Mouse (Mus musculus) embryonic facial prominence, embryonic 10.5 days (tissue): Measurements from ENCODE around the gene Rfx5. TPM values are rescaled to one million over a fixed set of nuclear protein-coding genes. Genes with fewer than 3 reads are reported as not detected.
"Not testable (repeated sequence)": the region's sequence is repeated elsewhere in the genome, so short reads cannot be mapped to it uniquely, and the experiment has no call there.

Source experiments
- DNase-seq: peaks from one replicate; pipeline ENCODE4 v3.0.0-alpha.2; 2017; ENCODE audit warnings: low spot score
- H3K27ac ChIP-seq: fragments of 300-500 bp; sonication (generic); replicated peaks from 2 replicates; pipeline ENCODE4 v1.5.1; 2016; ENCODE audit warnings: mild to moderate bottlenecking
- H3K27me3 ChIP-seq: fragments of 300-500 bp; sonication (generic); replicated peaks from 2 replicates; pipeline ENCODE4 v1.6.1; 2016; ENCODE audit warnings: low read depth, mild to moderate bottlenecking; ENCODE audit not compliant: poor library complexity, severe bottlenecking
- H3K36me3 ChIP-seq: fragments of 300-500 bp; sonication (generic); replicated peaks from 2 replicates; pipeline ENCODE4 v1.6.1; 2016; ENCODE audit warnings: mild to moderate bottlenecking, moderate library complexity
- H3K4me1 ChIP-seq: fragments of 300-500 bp; sonication (generic); 2 replicates; pipeline ENCODE4 v1.6.1; 2016
- H3K4me3 ChIP-seq: fragments of 300-500 bp; sonication (generic); 2 replicates; pipeline ENCODE4 v1.5.1; 2016; ENCODE audit warnings: mild to moderate bottlenecking, moderate library complexity
- H3K9me3 ChIP-seq: fragments of 300-500 bp; sonication (generic); 2 replicates; pipeline ENCODE4 v1.6.1; 2016; ENCODE audit warnings: mild to moderate bottlenecking
- WGBS: fragments of 180-500 bp; shearing (Covaris S2); methylation state at CpG from one replicate; pipeline ENCODE4 v1.1.7; 2016; 5-methylcytosine and 5-hydroxymethylcytosine counted together
- polyA plus RNA-seq: library from polyadenylated mRNA; unstranded; fragments of >200 nt; fragmentation: Nextera tagmentation; extraction: Ambion mirVana; gene quantifications from 2 replicates; pipeline ENCODE4 v1.2.1, GENCODE M21; 2016

Gene Rfx5
- polyA plus RNA-seq, 1 experiment from 2014 or later: 7.0 TPM

GRCm38 (mm10) chr3:94943706-94944105 is 10.2 kb upstream of the Rfx5 start:
- not testable (repeated sequence) for H3K27me3 ChIP-seq, H3K36me3 ChIP-seq, H3K4me1 ChIP-seq, DNase-seq, H3K27ac ChIP-seq, H3K9me3 ChIP-seq, H3K4me3 ChIP-seq
- WGBS: 27% methylated on average over 4 of the region's 4 CpGs

- no peak for DNase-seq
- WGBS: 71% methylated on average over 3 of the region's 3 CpGs
- Histone ChIP-seq H3K4me3 (no peak overlapping the region), H3K27ac (no peak overlapping the region), H3K9me3 (no peaks in the 10 kb centered on the region), H3K4me1 (peaks cover 8% of the 10 kb centered on the region; the same call in 1 of the 2 replicates), H3K27me3 (no peaks in the 10 kb centered on the region), H3K36me3 (no peaks in the 10 kb centered on the region)
These were observed 5.7 kb upstream of the Rfx5 start for GRCm38 (mm10) chr3:94948066-94948614.

- WGBS: 83% methylated on average over 3 of the region's 3 CpGs
These were observed 4.2 kb upstream of the Rfx5 start for GRCm38 (mm10) chr3:94949645-94950044.

GRCm38 (mm10) chr3:94952806-94953205 is 1.1 kb upstream of the Rfx5 start:
- H3K4me1 ChIP-seq: peaks cover 22% of the 10 kb centered on the region
- H3K9me3 ChIP-seq: no peaks in the 10 kb centered on the region
- H3K27me3 ChIP-seq: no peaks in the 10 kb centered on the region
- 65% methylated on average over 5 of the region's 5 CpGs for WGBS
- DNase-seq: no peak
- peak overlapping the region; percentile 97 for H3K27ac ChIP-seq
- peak overlapping the region; percentile 83 for H3K4me3 ChIP-seq
- H3K36me3 ChIP-seq: peaks cover 29% of the 10 kb centered on the region

More at GRCm38 (mm10) chr3:94949645-94950044, 4.2 kb upstream of the Rfx5 start:
- no peaks in the 10 kb centered on the region for H3K36me3 ChIP-seq
- no peak overlapping the region for H3K27ac ChIP-seq
- no peaks in the 10 kb centered on the region for H3K9me3 ChIP-seq
- no peak overlapping the region for H3K4me3 ChIP-seq
- no peaks in the 10 kb centered on the region for H3K27me3 ChIP-seq
- H3K4me1 ChIP-seq: peaks cover 13% of the 10 kb centered on the region
- DNase-seq: no peak

GRCm38 (mm10) chr3:94953384-94953763 is 501 bp upstream of the Rfx5 start:
- peaks cover 22% of the 10 kb centered on the region for H3K4me1 ChIP-seq
- H3K27ac ChIP-seq: peak overlapping the region; percentile 97
- peak overlapping the region; percentile 83 for H3K4me3 ChIP-seq
- H3K27me3 ChIP-seq: no peaks in the 10 kb centered on the region
- DNase-seq: no peak
- WGBS: 22% methylated on average over 9 of the region's 9 CpGs
- H3K9me3 ChIP-seq: no peaks in the 10 kb centered on the region
- peaks cover 34% of the 10 kb centered on the region for H3K36me3 ChIP-seq

GRCm38 (mm10) chr3:94958295-94958694 is 4.4 kb downstream of the Rfx5 start:
- no peaks in the 10 kb centered on the region for H3K27me3 ChIP-seq
- H3K36me3 ChIP-seq: peaks cover 47% of the 10 kb centered on the region
- no peak for DNase-seq
- no peaks in the 10 kb centered on the region for H3K9me3 ChIP-seq
- no peak overlapping the region for H3K27ac ChIP-seq
- H3K4me3 ChIP-seq: no peak overlapping the region
- 89% methylated on average over 8 of the region's 8 CpGs for WGBS
- peaks cover 12% of the 10 kb centered on the region for H3K4me1 ChIP-seq

GRCm38 (mm10) chr3:94959871-94960270 is 6.0 kb downstream of the Rfx5 start:
- Histone ChIP-seq H3K27ac (no peak overlapping the region), H3K9me3 (no peaks in the 10 kb centered on the region), H3K27me3 (no peaks in the 10 kb centered on the region), H3K4me1 (peaks cover 7% of the 10 kb centered on the region), H3K4me3 (no peak overlapping the region), H3K36me3 (peaks cover 47% of the 10 kb centered on the region)
- WGBS: 58% methylated on average over 8 of the region's 8 CpGs
- DNase-seq: no peak

- Histone ChIP-seq H3K4me3 (no peak overlapping the region), H3K27me3 (no peaks in the 10 kb centered on the region), H3K36me3 (peaks cover 43% of the 10 kb centered on the region), H3K4me1 (peaks cover 2% of the 10 kb centered on the region; the same call in 1 of the 2 replicates), H3K9me3 (no peaks in the 10 kb centered on the region), H3K27ac (no peak overlapping the region)
- no peak for DNase-seq
- WGBS: 49% methylated on average over 5 of the region's 5 CpGs
These were observed 6.4 kb downstream of the Rfx5 start for GRCm38 (mm10) chr3:94960322-94960721.

- H3K27me3 ChIP-seq: no peaks in the 10 kb centered on the region
- 98% methylated on average over 1 of the region's 1 CpGs for WGBS
These were observed 11.1 kb downstream of the Rfx5 start for GRCm38 (mm10) chr3:94964989-94965388.

GRCm38 (mm10) chr3:94965878-94966277 is 12.0 kb downstream of the Rfx5 start:
- Histone ChIP-seq H3K36me3 (no peaks in the 10 kb centered on the region), H3K27ac (no peak overlapping the region), H3K27me3 (no peaks in the 10 kb centered on the region), H3K9me3 (no peaks in the 10 kb centered on the region), H3K4me3 (no peak overlapping the region), H3K4me1 (no peaks in the 10 kb centered on the region)
- WGBS: 77% methylated on average over 1 of the region's 1 CpGs
- DNase-seq: no peak

More at GRCm38 (mm10) chr3:94964989-94965388, 11.1 kb downstream of the Rfx5 start:
- Histone ChIP-seq H3K9me3 (no peaks in the 10 kb centered on the region), H3K27ac (no peak overlapping the region), H3K4me1 (no peaks in the 10 kb centered on the region), H3K4me3 (no peak overlapping the region), H3K36me3 (no peaks in the 10 kb centered on the region)
- no peak for DNase-seq

GRCm38 (mm10) chr3:94972552-94972951 is 18.7 kb downstream of the Rfx5 start:
- H3K9me3 ChIP-seq: no peaks in the 10 kb centered on the region
- H3K4me3 ChIP-seq: no peak overlapping the region
- 82% methylated on average over 3 of the region's 3 CpGs for WGBS
- no peaks in the 10 kb centered on the region for H3K27me3 ChIP-seq
- H3K36me3 ChIP-seq: peaks cover 7% of the 10 kb centered on the region
- no peak overlapping the region for H3K27ac ChIP-seq
- H3K4me1 ChIP-seq: peaks cover 19% of the 10 kb centered on the region
- no peak for DNase-seq

- H3K36me3 ChIP-seq: peaks cover 15% of the 10 kb centered on the region
- H3K27ac ChIP-seq: no peak overlapping the region; the same call in 1 of the 2 replicates
- 89% methylated on average over 5 of the region's 5 CpGs for WGBS
- peak overlapping the region; percentile 73 for H3K4me3 ChIP-seq
- no peaks in the 10 kb centered on the region for H3K9me3 ChIP-seq
- H3K4me1 ChIP-seq: peaks cover 19% of the 10 kb centered on the region
- no peak for DNase-seq
- H3K27me3 ChIP-seq: no peaks in the 10 kb centered on the region
These were observed 19.7 kb downstream of the Rfx5 start for GRCm38 (mm10) chr3:94973620-94974019.

- H3K4me1 ChIP-seq: peaks cover 19% of the 10 kb centered on the region
- no peak for DNase-seq
- no peaks in the 10 kb centered on the region for H3K27me3 ChIP-seq
- H3K27ac ChIP-seq: peak overlapping the region; percentile 96
- no peaks in the 10 kb centered on the region for H3K9me3 ChIP-seq
- peak overlapping the region; percentile 73 for H3K4me3 ChIP-seq
- H3K36me3 ChIP-seq: peaks cover 18% of the 10 kb centered on the region
- 20% methylated on average over 9 of the region's 9 CpGs for WGBS
These were observed 20.2 kb downstream of the Rfx5 start for GRCm38 (mm10) chr3:94974026-94974527.
